Mouse (Mus musculus) ES-E14 (cell line): ENCODE measurements around the gene Gusb.

Source experiments
- CHD2 ChIP-seq: IDR thresholded peaks from 2 replicates; pipeline ENCODE4 v1.6.1; 2014; ENCODE audit warnings: mild to moderate bottlenecking, low read depth, low read length, inconsistent platforms
- HCFC1 ChIP-seq: IDR thresholded peaks from 2 replicates; pipeline ENCODE4 v1.6.1; 2012; ENCODE audit warnings: low read length, inconsistent platforms, borderline replicate concordance; ENCODE audit not compliant: insufficient read depth
- MAFK ChIP-seq: IDR thresholded peaks from 2 replicates; pipeline ENCODE4 v1.6.1; 2014; ENCODE audit warnings: mild to moderate bottlenecking, low read depth, low read length, inconsistent platforms; ENCODE audit not compliant: insufficient read depth
- ZC3H11A ChIP-seq: IDR thresholded peaks from 2 replicates; pipeline ENCODE4 v1.6.1; 2012; ENCODE audit warnings: low read depth, mild to moderate bottlenecking, inconsistent platforms, low read length, borderline replicate concordance
- ZNF384 ChIP-seq: IDR thresholded peaks from 2 replicates; pipeline ENCODE4 v1.6.1; 2012; ENCODE audit warnings: low read depth, low read length, inconsistent platforms

DNA sequence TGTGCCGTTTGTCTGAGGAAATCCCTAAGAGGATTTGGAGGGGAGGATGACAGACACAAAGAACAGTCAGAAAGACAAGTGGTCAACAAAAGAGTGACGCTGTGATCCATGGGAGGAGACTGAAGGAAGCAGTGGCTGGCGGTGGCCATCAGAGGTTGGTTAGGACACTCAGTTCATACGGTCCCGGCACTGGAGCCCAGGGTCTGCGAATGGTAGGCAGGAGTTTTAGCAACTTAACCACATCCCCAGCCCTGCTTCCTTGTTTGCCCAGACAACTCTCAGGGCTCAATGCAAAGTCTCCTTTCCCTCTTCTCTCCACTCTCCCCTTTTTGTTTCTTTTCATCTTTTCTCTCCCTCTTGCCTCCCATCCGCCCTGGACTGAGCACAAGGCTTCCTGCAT lies 43.3 kb upstream of the Gusb start:
- no peak for TF ChIP-seq CHD2
- TF ChIP-seq HCFC1: no peak
- TF ChIP-seq MAFK: no peak
- no peak for TF ChIP-seq ZC3H11A
- no peak for TF ChIP-seq ZNF384
